Mouse (Mus musculus) ES-E14 (cell line): Measurements from ENCODE around the gene Zfp106. TPM values are rescaled to one million over a fixed set of nuclear protein-coding genes. Genes with fewer than 3 reads are reported as not detected.

ENCODE experiments used
- DNase-seq: peaks from one replicate; pipeline ENCODE4 v3.0.0-alpha.2; 2013; ENCODE audit warnings: low read depth, low spot score
- H3K27ac ChIP-seq: 2 replicates; pipeline ENCODE4 v1.5.1; 2012; ENCODE audit warnings: low read depth, mild to moderate bottlenecking, low read length, moderate library complexity, mixed read lengths; ENCODE audit not compliant: poor library complexity, insufficient read depth, severe bottlenecking
- H3K36me3 ChIP-seq: 2 replicates; pipeline ENCODE4 v1.6.1; 2012; ENCODE audit warnings: mild to moderate bottlenecking, low read length, moderate library complexity, mixed read lengths; ENCODE audit not compliant: control insufficient read depth, poor library complexity, insufficient read depth, severe bottlenecking
- H3K4me1 ChIP-seq, 2 experiments: fragments of 150-350 bp in 1 of 2; sonication (generic) in 1 of 2; 2 replicates each; pipeline ENCODE4 v1.6.1; 2012; ENCODE audit warnings: low read length in 2 of 2, mild to moderate bottlenecking in 1 of 2, mixed read lengths in 1 of 2; ENCODE audit not compliant: control insufficient read depth in 2 of 2, insufficient read depth in 2 of 2, poor library complexity in 1 of 2
- H3K4me3 ChIP-seq, 2 experiments: fragments of 150-350 bp in 1 of 2; sonication (generic) in 1 of 2; 2 replicates each; pipeline ENCODE4 v1.5.1; 2012; ENCODE audit warnings: low read length in 2 of 2, low read depth in 1 of 2, mild to moderate bottlenecking in 1 of 2, mixed read lengths in 1 of 2; ENCODE audit not compliant: insufficient read depth in 1 of 2, poor library complexity in 1 of 2, severe bottlenecking in 1 of 2
- H3K9ac ChIP-seq: 2 replicates; pipeline ENCODE4 v1.6.1; 2012; ENCODE audit warnings: low read depth, mild to moderate bottlenecking, low read length, mixed read lengths; ENCODE audit not compliant: poor library complexity, insufficient read depth, severe bottlenecking
- H3K9me3 ChIP-seq: fragments of 150-350 bp; sonication (generic); 2 replicates; pipeline ENCODE4 v1.6.1; 2012; ENCODE audit warnings: low read depth, mild to moderate bottlenecking, low read length; ENCODE audit not compliant: control insufficient read depth, insufficient read depth
- CHD2 ChIP-seq: IDR thresholded peaks from 2 replicates; pipeline ENCODE4 v1.6.1; 2014; ENCODE audit warnings: mild to moderate bottlenecking, low read depth, low read length, inconsistent platforms
- HCFC1 ChIP-seq: IDR thresholded peaks from 2 replicates; pipeline ENCODE4 v1.6.1; 2012; ENCODE audit warnings: low read length, inconsistent platforms, borderline replicate concordance; ENCODE audit not compliant: insufficient read depth
- MAFK ChIP-seq: IDR thresholded peaks from 2 replicates; pipeline ENCODE4 v1.6.1; 2014; ENCODE audit warnings: mild to moderate bottlenecking, low read depth, low read length, inconsistent platforms; ENCODE audit not compliant: insufficient read depth
- ZC3H11A ChIP-seq: IDR thresholded peaks from 2 replicates; pipeline ENCODE4 v1.6.1; 2012; ENCODE audit warnings: low read depth, mild to moderate bottlenecking, inconsistent platforms, low read length, borderline replicate concordance
- ZNF384 ChIP-seq: IDR thresholded peaks from 2 replicates; pipeline ENCODE4 v1.6.1; 2012; ENCODE audit warnings: low read depth, low read length, inconsistent platforms
- in situ Hi-C, 2 experiments: fragments of 600-800 bp; cut with MboI; formaldehyde crosslinking; loops; one replicate each; pipeline ENCODE4 v1.15.1; 2025; ENCODE audit warnings: low sequenced_read_pairs in 2 of 2, inconsistent platforms in 1 of 2; ENCODE audit not compliant: unreplicated experiment in 2 of 2
- total RNA-seq: library from RNA; depleted of rRNA; stranded (reverse); fragments of 300-350 nt; gene quantifications from 2 replicates; pipeline ENCODE4 v1.2.3, GENCODE M21; 2012

Zfp106 gene
- total RNA-seq, 1 experiment: 117 TPM

GRCm38 (mm10) chr2:120484241-120484640, 79.4 kb downstream of the Zfp106 start:
- TF ChIP-seq CHD2: no peak
- no peak for TF ChIP-seq MAFK
- no peak for TF ChIP-seq ZNF384
- no peak for TF ChIP-seq ZC3H11A
- TF ChIP-seq HCFC1: no peak
- Histone ChIP-seq H3K4me1 (peaks cover 0 to 2% of the 10 kb centered on the region in 2 experiments; a peak in 1 of 4 replicates), H3K36me3 (peaks cover 3% of the 10 kb centered on the region; the same call in 1 of the 2 replicates), H3K9me3 (no peaks in the 10 kb centered on the region), H3K4me3 (no peak overlapping the region), H3K9ac (no peak overlapping the region), H3K27ac (no peak overlapping the region)
- DNase-seq: no peak
- in situ Hi-C loops: no loop called here

GRCm38 (mm10) chr2:120482506-120483389, 80.9 kb downstream of the Zfp106 start:
- Histone ChIP-seq H3K27ac (no peak overlapping the region), H3K9ac (no peak overlapping the region), H3K36me3 (peaks cover 3% of the 10 kb centered on the region; the same call in 1 of the 2 replicates), H3K9me3 (no peaks in the 10 kb centered on the region), H3K4me1 (peaks cover 0 to 2% of the 10 kb centered on the region in 2 experiments; a peak in 1 of 4 replicates), H3K4me3 (no peak overlapping the region)
- no peak for TF ChIP-seq CHD2
- no peak for TF ChIP-seq HCFC1
- no peak for TF ChIP-seq ZNF384
- no peak for TF ChIP-seq ZC3H11A
- no peak for TF ChIP-seq MAFK
- DNase-seq: no peak
- in situ Hi-C loops: no loop called here

- H3K4me1 ChIP-seq: peaks cover 0 to 4% of the 10 kb centered on the region in 2 experiments; a peak in 1 of 4 replicates
- no peak overlapping the region for H3K27ac ChIP-seq
- H3K9me3 ChIP-seq: no peaks in the 10 kb centered on the region
- DNase-seq: no peak
- peaks cover 3% of the 10 kb centered on the region; the same call in 1 of the 2 replicates for H3K36me3 ChIP-seq
- in situ Hi-C loops: no loop called here
- H3K4me3 ChIP-seq: no peak overlapping the region
- TF ChIP-seq ZC3H11A: no peak
- no peak for TF ChIP-seq ZNF384
- no peak for TF ChIP-seq HCFC1
- no peak for TF ChIP-seq MAFK
- no peak for TF ChIP-seq CHD2
- no peak overlapping the region for H3K9ac ChIP-seq
Observed at GRCm38 (mm10) chr2:120481921-120482320, 81.7 kb downstream of the Zfp106 start.

DNA sequence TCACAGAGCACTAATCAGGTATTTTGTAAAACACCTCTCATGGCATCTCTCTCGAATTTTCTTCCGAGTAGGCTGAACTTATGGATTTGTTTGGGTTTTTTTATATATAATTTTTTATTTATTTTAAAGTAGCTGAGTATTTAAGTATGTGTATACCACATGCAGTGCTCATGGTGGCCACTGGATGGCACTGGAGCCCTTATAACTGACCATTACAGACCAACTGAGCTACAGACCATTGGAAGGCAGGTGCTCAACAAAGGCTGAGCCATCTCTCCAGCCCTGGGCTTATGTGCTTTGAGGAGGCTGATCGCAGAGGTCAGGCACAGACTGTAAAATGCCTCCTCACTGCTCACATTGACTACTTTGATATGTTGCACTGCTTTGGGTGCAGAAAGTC, 85.0 kb downstream of the Zfp106 start:
- Histone ChIP-seq H3K36me3 (no peaks in the 10 kb centered on the region), H3K4me3 (no peak overlapping the region), H3K4me1 (peaks cover 0 to 18% of the 10 kb centered on the region in 2 experiments; a peak in 2 of 4 replicates), H3K9me3 (no peaks in the 10 kb centered on the region), H3K9ac (no peak overlapping the region), H3K27ac (no peak overlapping the region)
- peak; percentile 64 for DNase-seq
- TF ChIP-seq ZC3H11A: peak; percentile 79
- TF ChIP-seq ZNF384: no peak
- in situ Hi-C loops: no loop called here
